Mouse (Mus musculus) urinary bladder, postnatal 0 days (tissue): ENCODE measurements around the gene Mup13. TPM values are rescaled to one million over a fixed set of nuclear protein-coding genes. Genes with fewer than 3 reads are reported as not detected.

Experiments
- polyA plus RNA-seq: library from polyadenylated mRNA; unstranded; fragments of >200 nt; fragmentation: Nextera tagmentation; extraction: Ambion mirVana; gene quantifications from 2 replicates; pipeline ENCODE4 v1.2.1, GENCODE M21; 2015

Gene Mup13
- not detected in 2 replicates for polyA plus RNA-seq

DNA sequence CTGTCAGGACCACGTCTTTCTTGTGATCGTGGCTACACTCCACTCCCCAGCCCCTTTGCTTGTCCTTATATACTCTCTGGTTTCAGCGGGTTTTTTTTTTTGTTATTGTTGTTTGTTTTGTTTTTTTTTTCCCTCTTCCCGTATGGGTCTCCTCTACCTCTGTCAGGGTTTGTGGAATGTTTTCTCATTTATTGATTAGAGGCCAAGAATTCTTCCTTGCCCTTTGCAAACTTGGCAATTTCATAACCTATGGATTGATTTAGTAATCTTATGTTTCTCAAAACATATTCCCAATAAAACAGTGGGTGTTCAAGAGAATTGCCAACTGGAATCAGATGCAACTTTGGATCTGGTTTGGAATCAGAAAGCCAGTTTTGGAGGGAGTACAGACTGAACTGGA lies at the start of gene Mup13:
Mup13 (minus strand) TSS at position 101 of the 400 bp plus-strand sequence.

Other genes with a start within 250 kb of the Mup13 start
- gene Mup14, start 75.7 kb upstream of the Mup13 start, polyA plus RNA-seq: 0.23 TPM in 1 of 2 replicates, not detected in the other
- gene Mup15, start 211.5 kb upstream of the Mup13 start, polyA plus RNA-seq: not detected in 2 replicates